Mouse (Mus musculus) lung, postnatal 0 days (tissue): ENCODE results near the gene Tmem59. TPM values are rescaled to one million over a fixed set of nuclear protein-coding genes. Genes with fewer than 3 reads are reported as not detected.

Source experiments
- ATAC-seq: fragments of 200-750 bp; cut with Nextera tagmentation; 2 replicates; pipeline ENCODE4 v1.8.0; 2017; ENCODE audit warnings: moderate library complexity
- DNase-seq: peaks from one replicate; pipeline ENCODE4 v3.0.0-alpha.2; 2016; ENCODE audit warnings: low spot score
- H3K27ac ChIP-seq: fragments of 300-500 bp; sonication (generic); 2 replicates; pipeline ENCODE4 v1.5.1; 2014; ENCODE audit warnings: antibody characterized with exemption, mild to moderate bottlenecking, low read length, mixed read lengths
- H3K27me3 ChIP-seq: fragments of 300-500 bp; sonication (generic); replicated peaks from 2 replicates; pipeline ENCODE4 v1.6.1; 2014; ENCODE audit warnings: low read length, mixed read lengths; ENCODE audit not compliant: insufficient read depth
- H3K36me3 ChIP-seq: fragments of 300-500 bp; sonication (generic); 2 replicates; pipeline ENCODE4 v1.6.1; 2014; ENCODE audit warnings: low read length, mixed read lengths; ENCODE audit not compliant: insufficient read depth
- H3K4me1 ChIP-seq: fragments of 300-500 bp; sonication (generic); 2 replicates; pipeline ENCODE4 v1.6.1; 2014; ENCODE audit warnings: antibody characterized with exemption, low read depth, low read length, mixed read lengths; ENCODE audit not compliant: insufficient read depth
- H3K4me2 ChIP-seq: fragments of 300-500 bp; sonication (generic); replicated peaks from 2 replicates; pipeline ENCODE4 v1.6.1; 2014; ENCODE audit warnings: low read depth, mild to moderate bottlenecking, low read length, moderate library complexity, mixed read lengths
- H3K4me3 ChIP-seq: fragments of 300-500 bp; sonication (generic); 2 replicates; pipeline ENCODE4 v1.5.1; 2014; ENCODE audit warnings: low read depth, low read length
- H3K9ac ChIP-seq: fragments of 300-500 bp; sonication (generic); replicated peaks from 2 replicates; pipeline ENCODE4 v1.6.1; 2014; ENCODE audit warnings: low read depth, mild to moderate bottlenecking
- H3K9me3 ChIP-seq: fragments of 300-500 bp; sonication (generic); 2 replicates; pipeline ENCODE4 v1.6.1; 2016; ENCODE audit warnings: low read length, mixed read lengths
- CTCF ChIP-seq: IDR thresholded peaks from 2 replicates; pipeline ENCODE4 v1.5.1; 2016; ENCODE audit warnings: antibody characterized with exemption, mild to moderate bottlenecking
- EP300 ChIP-seq: IDR thresholded peaks from 2 replicates; pipeline ENCODE4 v1.6.1; 2016; ENCODE audit warnings: antibody characterized with exemption, mild to moderate bottlenecking, control low read depth
- WGBS: fragments of 180-500 bp; shearing (Covaris S2); extraction: QIAGEN DNeasy Blood & Tissue Kit; methylation state at CpG from one replicate; pipeline ENCODE4 v1.1.7; 2014; 5-methylcytosine and 5-hydroxymethylcytosine counted together
- polyA plus RNA-seq: library from polyadenylated mRNA; unstranded; fragments of >200 nt; fragmentation: Nextera tagmentation; extraction: Ambion mirVana; gene quantifications from 2 replicates; pipeline ENCODE4 v1.2.1, GENCODE M21; 2015

Gene Tmem59
- polyA plus RNA-seq, 1 experiment from 2014 or later: 790 TPM

GRCm38 (mm10) chr4:107177506-107177905 lies 693 bp upstream of the Tmem59 start:
- H3K4me3 ChIP-seq: peak overlapping the region; percentile 99
- peak overlapping the region; percentile 99 for H3K27ac ChIP-seq
- H3K4me2 ChIP-seq: peak overlapping the region; percentile 76
- WGBS: 16% methylated on average over 11 of the region's 11 CpGs
- 0 out of 2 replicates have a peak, but pooled peaks cover 6% of the 10 kb centered on the region for H3K36me3 ChIP-seq
- peak; percentile 58 for DNase-seq
- peak overlapping the region; percentile 93 for H3K9ac ChIP-seq
- no peaks in the 10 kb centered on the region for H3K27me3 ChIP-seq
- H3K4me1 ChIP-seq: peaks cover 6% of the 10 kb centered on the region; the same call in 1 of the 2 replicates
- TF ChIP-seq CTCF (no peak), EP300 (no peak)
- no peaks in the 10 kb centered on the region for H3K9me3 ChIP-seq
- ATAC-seq: no peak

GRCm38 (mm10) chr4:107178830-107179490 lies 761 bp downstream of the Tmem59 start, which contains the start of gene Tceanc2:
Gene Tceanc2, minus strand, starts transcription at chr4:107179116.
- no peaks in the 10 kb centered on the region for H3K27me3 ChIP-seq
- H3K36me3 ChIP-seq: 0 out of 2 replicates have a peak, but pooled peaks cover 6% of the 10 kb centered on the region
- ATAC-seq (peak; percentile 5), DNase-seq (peak; percentile 65)
- no peaks in the 10 kb centered on the region for H3K9me3 ChIP-seq
- TF ChIP-seq EP300: no peak
- peak; percentile 18; the same call in 1 of the 2 replicates for TF ChIP-seq CTCF
- H3K9ac ChIP-seq: peak within 1 kb of the TSS; percentile 93
- peak within 1 kb of the TSS; percentile 99 for H3K4me3 ChIP-seq
- WGBS: under 1% methylated on average over 46 of the region's 47 CpGs
- peak within 1 kb of the TSS; percentile 99 for H3K27ac ChIP-seq
- H3K4me1 ChIP-seq: peaks cover 6% of the 10 kb centered on the region; the same call in 1 of the 2 replicates
- H3K4me2 ChIP-seq: peak within 1 kb of the TSS; percentile 76

- Histone ChIP-seq H3K4me1 (peaks cover 6% of the 10 kb centered on the region; the same call in 1 of the 2 replicates), H3K27me3 (no peaks in the 10 kb centered on the region), H3K9ac (peak overlapping the region; percentile 93), H3K4me3 (peak overlapping the region; percentile 99), H3K9me3 (no peaks in the 10 kb centered on the region), H3K4me2 (peak overlapping the region; percentile 66), H3K27ac (peak overlapping the region; percentile 99), H3K36me3 (0 out of 2 replicates have a peak, but pooled peaks cover 6% of the 10 kb centered on the region)
- ATAC-seq (no peak), DNase-seq (no peak)
- WGBS: under 1% methylated on average over 8 of the region's 8 CpGs
- TF ChIP-seq EP300: no peak
- no peak for TF ChIP-seq CTCF
Measured at GRCm38 (mm10) chr4:107179561-107179960, 1.4 kb downstream of the Tmem59 start.

- Histone ChIP-seq H3K27ac (no peak overlapping the region), H3K27me3 (no peaks in the 10 kb centered on the region), H3K36me3 (no peaks in the 10 kb centered on the region), H3K9me3 (no peaks in the 10 kb centered on the region), H3K9ac (no peak overlapping the region), H3K4me1 (peaks cover 6% of the 10 kb centered on the region; the same call in 1 of the 2 replicates), H3K4me3 (no peak overlapping the region), H3K4me2 (no peak overlapping the region)
- ATAC-seq (no peak), DNase-seq (no peak)
- TF ChIP-seq CTCF (no peak), EP300 (no peak)
Measured at GRCm38 (mm10) chr4:107180746-107181145, 2.5 kb downstream of the Tmem59 start.

- WGBS: 72% methylated on average over 6 of the region's 6 CpGs
- no peak overlapping the region for H3K4me2 ChIP-seq
- H3K4me1 ChIP-seq: peaks cover 6% of the 10 kb centered on the region; the same call in 1 of the 2 replicates
- no peaks in the 10 kb centered on the region; the same call in 1 of the 2 replicates for H3K36me3 ChIP-seq
- ATAC-seq (no peak), DNase-seq (no peak)
- H3K27ac ChIP-seq: no peak overlapping the region
- TF ChIP-seq CTCF (no peak), EP300 (no peak)
- H3K4me3 ChIP-seq: no peak overlapping the region
- no peak overlapping the region for H3K9ac ChIP-seq
- H3K27me3 ChIP-seq: no peaks in the 10 kb centered on the region
- no peaks in the 10 kb centered on the region for H3K9me3 ChIP-seq
Measured at GRCm38 (mm10) chr4:107181866-107182265, 3.7 kb downstream of the Tmem59 start.

- H3K27ac ChIP-seq: no peak overlapping the region
- TF ChIP-seq CTCF: no peak
- no peak for TF ChIP-seq EP300
- peaks cover 5% of the 10 kb centered on the region; the same call in 1 of the 2 replicates for H3K4me1 ChIP-seq
- no peak for ATAC-seq
- H3K36me3 ChIP-seq: peaks cover 7% of the 10 kb centered on the region; the same call in 1 of the 2 replicates
- WGBS: 69% methylated on average over 2 of the region's 2 CpGs
- no peaks in the 10 kb centered on the region for H3K9me3 ChIP-seq
- H3K4me3 ChIP-seq: no peak overlapping the region
- H3K27me3 ChIP-seq: no peaks in the 10 kb centered on the region
- DNase-seq: no peak
- H3K4me2 ChIP-seq: no peak overlapping the region
- H3K9ac ChIP-seq: no peak overlapping the region
Measured at GRCm38 (mm10) chr4:107182796-107183195, 4.6 kb downstream of the Tmem59 start.
